Mouse (Mus musculus): ENCODE data around the gene Gm7849. TPM values are rescaled to one million over a fixed set of nuclear protein-coding genes. Genes with fewer than 3 reads are reported as not detected.
"Not testable (repeated sequence)": the region's sequence is repeated elsewhere in the genome, so short reads cannot be mapped to it uniquely, and the experiment has no call there.

Gene Gm7849
- not detected for total RNA-seq (2021)
- long read RNA-seq, experiment 1: 0 reads
- long read RNA-seq, experiment 2: 0 reads

GRCm38 (mm10) chr8:21456460-21456859, at the start of gene Gm7849:
Gene Gm7849 (minus strand): TSS chr8:21456560.
- DNase-seq: not testable (repeated sequence)

GRCm38 (mm10) chr8:21427111-21427510, 29.2 kb downstream of the Gm7849 start, which contains the start of gene Defa36:
Gene Defa36 (plus strand): TSS chr8:21427411.
- not testable (repeated sequence) for DNase-seq

Other genes with a start within 250 kb of the Gm7849 start
- not detected for gene Gm15292, start 206.8 kb downstream of the Gm7849 start, total RNA-seq (2021)
- gene Defa27, start 141.0 kb downstream of the Gm7849 start, total RNA-seq (2021): not detected
- gene Defa29, start 129.5 kb downstream of the Gm7849 start, total RNA-seq (2021): not detected
- gene Defa2, start 78.0 kb downstream of the Gm7849 start, total RNA-seq (2021): not detected
- not detected for gene Defa33, start 64.7 kb downstream of the Gm7849 start, total RNA-seq (2021)
- gene Defa36, start 29.1 kb downstream of the Gm7849 start, total RNA-seq (2021): not detected
- not detected for gene Defa20, start 52.7 kb upstream of the Gm7849 start, total RNA-seq (2021)
- gene Defa32, start 72.5 kb upstream of the Gm7849 start, total RNA-seq (2021): not detected
- not detected for gene Defa37, start 108.8 kb upstream of the Gm7849 start, total RNA-seq (2021)
- not detected for gene Defa28, start 126.4 kb upstream of the Gm7849 start, total RNA-seq (2021)
- not detected for gene Gm7861, start 137.9 kb upstream of the Gm7849 start, total RNA-seq (2021)
- gene Defa26, start 161.6 kb upstream of the Gm7849 start, total RNA-seq (2021): not detected
- gene Defa17, start 199.2 kb upstream of the Gm7849 start, total RNA-seq (2021): not detected
- not detected for gene Defa34, start 209.2 kb upstream of the Gm7849 start, total RNA-seq (2021)
- not detected for gene AY761184, start 247.1 kb upstream of the Gm7849 start, total RNA-seq (2021)

Measured in heart, adult 18-20 months (tissue).